Mouse (Mus musculus): ENCODE data around the gene Cox6a1. TPM values are rescaled to one million over a fixed set of nuclear protein-coding genes. Genes with fewer than 3 reads are reported as not detected.

The Cox6a1 gene
- polyA plus RNA-seq, 1 experiment, result 2,894 TPM

DNA sequence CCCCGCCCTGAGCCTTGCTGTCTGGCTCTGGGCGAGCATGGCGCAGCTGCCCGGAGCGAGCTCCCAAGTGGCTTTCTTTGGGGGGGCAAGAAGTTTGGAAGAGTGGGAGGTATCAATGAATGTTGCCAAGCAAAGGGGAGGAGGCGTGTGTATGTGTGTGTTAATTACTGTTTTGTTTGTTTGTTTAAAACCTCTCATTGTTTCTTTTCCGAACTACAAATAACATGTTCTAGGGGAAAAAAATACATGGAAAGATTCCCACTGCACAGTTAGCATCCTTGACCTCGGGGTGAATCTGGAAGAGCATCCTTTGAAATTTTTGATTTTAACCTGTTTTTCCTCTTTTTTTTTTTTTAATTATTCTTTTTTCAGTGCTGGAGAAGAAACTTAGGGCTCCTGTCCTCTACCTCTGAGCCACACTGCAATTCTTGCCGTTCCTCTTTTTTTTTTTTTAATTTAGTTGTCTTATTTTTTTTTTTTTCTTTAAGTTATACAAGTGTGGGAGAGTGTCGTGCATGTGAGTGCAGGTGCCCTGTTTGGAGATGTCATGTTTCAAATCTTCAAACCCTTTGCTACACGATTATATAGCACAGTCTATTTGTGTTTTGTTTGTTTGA, 25.5 kb upstream of the Cox6a1 start:
- Histone ChIP-seq H3K4me3 (ENCODE audit: insufficient read depth, low read length) (no peak overlapping the region), H3K27ac (ENCODE audit: insufficient read depth, low read length) (no peak overlapping the region), H3K4me1 (ENCODE audit: control insufficient read depth, insufficient read depth, low read length) (no peaks in the 10 kb centered on the region)
- TF ChIP-seq CTCF (IDR thresholded peaks at IDR 0.05; ENCODE audit: extremely low read depth, insufficient read depth, low read length) (no peak), POLR2A (IDR thresholded peaks at IDR 0.05; ENCODE audit: extremely low read depth, insufficient read depth, low read length) (no peak)

- Histone ChIP-seq H3K4me3 (ENCODE audit: insufficient read depth, low read length) (no peak overlapping the region), H3K4me1 (ENCODE audit: control insufficient read depth, insufficient read depth, low read length) (no peaks in the 10 kb centered on the region), H3K27ac (ENCODE audit: insufficient read depth, low read length) (no peak overlapping the region)
- TF ChIP-seq CTCF (IDR thresholded peaks at IDR 0.05; ENCODE audit: extremely low read depth, insufficient read depth, low read length) (no peak), POLR2A (IDR thresholded peaks at IDR 0.05; ENCODE audit: extremely low read depth, insufficient read depth, low read length) (no peak)
Observed at GRCm38 (mm10) chr5:115373441-115374203, 24.8 kb upstream of the Cox6a1 start.

DNA sequence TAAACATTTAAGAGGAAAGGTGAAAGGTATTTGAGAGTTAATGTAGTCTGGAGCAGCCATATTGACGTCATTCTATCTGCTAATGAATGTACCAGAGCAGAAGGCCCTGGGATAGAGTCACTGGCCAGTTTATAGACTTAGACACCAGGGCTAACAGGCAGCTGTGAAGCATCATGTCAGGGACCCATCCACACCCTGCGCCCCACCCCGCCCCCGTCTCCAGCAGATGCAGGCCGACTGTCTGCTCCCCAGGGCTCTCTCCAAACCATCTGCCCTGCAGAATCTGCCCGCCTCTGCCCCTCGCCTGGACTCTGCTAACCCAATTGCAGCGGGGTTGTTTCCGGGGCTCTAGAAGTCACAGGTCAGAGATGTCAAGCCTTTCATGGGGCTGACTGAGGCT, 23.0 kb upstream of the Cox6a1 start:
- H3K4me3 ChIP-seq (ENCODE audit: insufficient read depth, low read length), result no peak overlapping the region
- H3K27ac ChIP-seq (ENCODE audit: insufficient read depth, low read length), result no peak overlapping the region
- no peak for TF ChIP-seq POLR2A (IDR thresholded peaks at IDR 0.05; ENCODE audit: extremely low read depth, insufficient read depth, low read length)
- no peak for TF ChIP-seq CTCF (IDR thresholded peaks at IDR 0.05; ENCODE audit: extremely low read depth, insufficient read depth, low read length)
- no peaks in the 10 kb centered on the region for H3K4me1 ChIP-seq (ENCODE audit: control insufficient read depth, insufficient read depth, low read length)

- TF ChIP-seq POLR2A (IDR thresholded peaks at IDR 0.05; ENCODE audit: extremely low read depth, insufficient read depth, low read length), result no peak
- TF ChIP-seq CTCF (IDR thresholded peaks at IDR 0.05; ENCODE audit: extremely low read depth, insufficient read depth, low read length), result no peak
- Histone ChIP-seq H3K4me1 (ENCODE audit: control insufficient read depth, insufficient read depth, low read length) (peaks cover 4% of the 10 kb centered on the region), H3K4me3 (ENCODE audit: insufficient read depth, low read length) (no peak overlapping the region), H3K27ac (ENCODE audit: insufficient read depth, low read length) (no peak overlapping the region)
Observed at GRCm38 (mm10) chr5:115364782-115365181, 16.0 kb upstream of the Cox6a1 start.

DNA sequence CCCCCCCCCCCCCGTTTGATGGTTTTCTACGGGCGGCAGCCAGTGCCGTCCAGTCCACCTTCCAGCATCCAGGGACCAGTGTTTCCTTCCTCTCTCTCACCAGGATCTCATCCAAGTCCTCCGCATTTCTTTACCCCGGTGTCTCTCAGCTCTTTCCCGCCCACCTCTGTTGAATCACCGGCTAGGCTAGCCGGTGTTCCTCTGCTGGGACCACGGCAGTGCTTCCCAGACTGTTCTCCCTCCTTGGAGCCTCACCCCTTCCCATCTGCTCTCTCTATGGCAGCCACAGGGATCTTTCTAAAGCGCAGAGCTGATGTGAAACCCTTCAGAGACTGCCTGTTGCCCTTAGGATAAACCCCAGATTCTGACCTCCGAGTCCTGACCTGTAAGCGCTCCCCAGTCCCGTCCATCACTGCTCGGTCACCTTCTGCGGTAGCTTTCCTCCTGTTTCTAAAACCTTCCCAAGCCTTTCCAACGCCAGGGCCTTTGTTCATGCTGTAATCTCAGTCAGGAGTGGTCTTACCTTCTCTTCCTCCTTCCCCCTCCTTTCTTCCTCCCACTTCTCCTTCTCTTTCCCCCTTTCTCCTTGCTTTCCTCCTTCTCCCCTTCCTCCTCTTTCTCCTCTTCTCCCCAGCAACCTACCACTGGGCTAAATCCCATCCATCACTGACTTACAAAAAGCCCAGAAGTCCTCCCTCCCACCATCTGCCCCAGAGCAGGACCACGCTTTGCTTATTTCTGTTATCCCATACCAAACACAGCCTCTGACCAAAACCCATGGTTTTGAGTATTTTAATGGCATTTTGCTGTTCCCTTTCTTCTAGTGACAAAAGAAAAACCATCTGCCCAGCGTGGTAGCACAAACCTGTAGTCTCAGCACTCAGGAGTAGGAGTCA, 14.3 kb upstream of the Cox6a1 start:
- H3K27ac ChIP-seq (ENCODE audit: insufficient read depth, low read length), result 0 out of 2 replicates have a peak overlapping the region, but pooled peaks have one; percentile 11
- no peak for TF ChIP-seq CTCF (IDR thresholded peaks at IDR 0.05; ENCODE audit: extremely low read depth, insufficient read depth, low read length)

GRCm38 (mm10) chr5:115362216-115362615, 13.4 kb upstream of the Cox6a1 start:
- Histone ChIP-seq H3K4me3 (ENCODE audit: insufficient read depth, low read length) (no peak overlapping the region), H3K4me1 (ENCODE audit: control insufficient read depth, insufficient read depth, low read length) (peaks cover 4% of the 10 kb centered on the region), H3K27ac (ENCODE audit: insufficient read depth, low read length) (no peak overlapping the region)
- TF ChIP-seq CTCF (IDR thresholded peaks at IDR 0.05; ENCODE audit: extremely low read depth, insufficient read depth, low read length), result no peak
- TF ChIP-seq POLR2A (IDR thresholded peaks at IDR 0.05; ENCODE audit: extremely low read depth, insufficient read depth, low read length), result no peak

More for the DNA sequence above, 14.3 kb upstream of the Cox6a1 start:
- Histone ChIP-seq H3K4me1 (ENCODE audit: control insufficient read depth, insufficient read depth, low read length) (peaks cover 4% of the 10 kb centered on the region), H3K4me3 (ENCODE audit: insufficient read depth, low read length) (no peak overlapping the region)

DNA sequence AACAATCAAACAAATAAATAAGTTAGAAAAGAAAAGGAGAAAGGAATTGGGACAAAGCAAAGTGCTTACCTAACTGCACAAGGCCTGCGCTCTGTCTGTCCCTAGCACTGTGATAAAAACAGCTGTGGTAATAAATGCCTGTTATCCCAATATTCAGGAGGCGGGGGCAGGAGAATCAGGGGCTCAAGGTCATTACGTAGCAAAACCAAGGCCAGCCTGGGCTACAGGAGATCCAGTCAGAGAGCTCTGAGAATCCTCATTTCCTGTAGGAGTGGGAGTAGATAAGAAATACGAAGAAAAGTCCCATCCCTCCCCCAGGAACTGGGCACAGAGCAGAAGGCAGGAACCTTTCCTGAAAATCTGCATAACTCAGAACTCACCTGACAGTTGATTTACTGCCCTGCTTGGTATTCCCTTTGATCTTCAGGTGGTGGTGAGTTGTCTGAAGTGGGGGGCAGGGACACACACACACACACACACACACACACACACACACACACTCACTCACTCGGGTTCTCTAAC, 11.1 kb upstream of the Cox6a1 start:
- Histone ChIP-seq H3K4me3 (ENCODE audit: insufficient read depth, low read length) (no peak overlapping the region), H3K4me1 (ENCODE audit: control insufficient read depth, insufficient read depth, low read length) (peaks cover 4% of the 10 kb centered on the region), H3K27ac (ENCODE audit: insufficient read depth, low read length) (no peak overlapping the region)
- TF ChIP-seq CTCF (IDR thresholded peaks at IDR 0.05; ENCODE audit: extremely low read depth, insufficient read depth, low read length) (no peak), POLR2A (IDR thresholded peaks at IDR 0.05; ENCODE audit: extremely low read depth, insufficient read depth, low read length) (no peak)

DNA sequence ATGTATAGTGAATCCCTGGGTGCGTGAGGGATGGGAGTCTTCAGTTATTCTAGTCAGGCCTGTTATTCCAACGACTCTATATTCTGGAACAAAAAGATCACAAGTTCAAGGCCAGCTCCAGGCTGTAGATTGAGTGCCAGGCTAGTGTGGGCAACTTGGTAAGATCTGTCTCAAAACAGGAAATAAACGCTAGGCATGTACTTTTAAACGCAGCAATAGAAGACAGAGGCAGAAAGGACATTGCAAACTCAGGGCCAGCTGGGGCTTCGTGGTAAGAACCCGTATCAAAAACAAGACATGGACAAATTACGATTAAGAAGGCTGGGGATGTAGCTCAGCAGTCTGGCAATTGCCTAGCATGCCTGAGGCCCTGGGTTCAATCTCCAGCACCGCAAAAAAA, 10.7 kb upstream of the Cox6a1 start:
- no peak overlapping the region for H3K27ac ChIP-seq (ENCODE audit: insufficient read depth, low read length)
- peaks cover 4% of the 10 kb centered on the region for H3K4me1 ChIP-seq (ENCODE audit: control insufficient read depth, insufficient read depth, low read length)
- TF ChIP-seq CTCF (IDR thresholded peaks at IDR 0.05; ENCODE audit: extremely low read depth, insufficient read depth, low read length), result no peak
- no peak for TF ChIP-seq POLR2A (IDR thresholded peaks at IDR 0.05; ENCODE audit: extremely low read depth, insufficient read depth, low read length)
- no peak overlapping the region for H3K4me3 ChIP-seq (ENCODE audit: insufficient read depth, low read length)

GRCm38 (mm10) chr5:115358872-115359271, 10.1 kb upstream of the Cox6a1 start:
- Histone ChIP-seq H3K4me3 (ENCODE audit: insufficient read depth, low read length) (no peak overlapping the region), H3K27ac (ENCODE audit: insufficient read depth, low read length) (no peak overlapping the region), H3K4me1 (ENCODE audit: control insufficient read depth, insufficient read depth, low read length) (peaks cover 4% of the 10 kb centered on the region)
- TF ChIP-seq CTCF (IDR thresholded peaks at IDR 0.05; ENCODE audit: extremely low read depth, insufficient read depth, low read length), result peak; percentile 82
- no peak for TF ChIP-seq POLR2A (IDR thresholded peaks at IDR 0.05; ENCODE audit: extremely low read depth, insufficient read depth, low read length)

All from cortical plate, adult 2 months (tissue).